Mouse (Mus musculus): ENCODE results near the gene Mical2. TPM values are rescaled to one million over a fixed set of nuclear protein-coding genes. Genes with fewer than 3 reads are reported as not detected.
A peak's percentile ranks its signal among the peaks of the same experiment; 100 is the strongest.

Mical2 gene
- polyA plus RNA-seq, 1 experiment from 2014 or later = 12.5 TPM

GRCm38 (mm10) chr7:112455566-112456110, 230.0 kb downstream of the Mical2 start:
- H3K4me1 ChIP-seq = peaks cover 42% of the 10 kb centered on the region
- 72% methylated on average over 5 of the region's 5 CpGs for WGBS
- H3K27me3 ChIP-seq (replicated peaks) = no peaks in the 10 kb centered on the region
- ATAC-seq (ENCODE audit: insufficient read depth, low FRiP score, low read depth) = no peak
- H3K36me3 ChIP-seq = no peaks in the 10 kb centered on the region
- H3K4me2 ChIP-seq = no peak overlapping the region
- H3K9ac ChIP-seq = no peak overlapping the region
- no peak overlapping the region for H3K4me3 ChIP-seq (replicated peaks)
- H3K9me3 ChIP-seq = no peaks in the 10 kb centered on the region
- H3K27ac ChIP-seq = peak overlapping the region; percentile 90; the same call in 1 of the 2 replicates

DNA sequence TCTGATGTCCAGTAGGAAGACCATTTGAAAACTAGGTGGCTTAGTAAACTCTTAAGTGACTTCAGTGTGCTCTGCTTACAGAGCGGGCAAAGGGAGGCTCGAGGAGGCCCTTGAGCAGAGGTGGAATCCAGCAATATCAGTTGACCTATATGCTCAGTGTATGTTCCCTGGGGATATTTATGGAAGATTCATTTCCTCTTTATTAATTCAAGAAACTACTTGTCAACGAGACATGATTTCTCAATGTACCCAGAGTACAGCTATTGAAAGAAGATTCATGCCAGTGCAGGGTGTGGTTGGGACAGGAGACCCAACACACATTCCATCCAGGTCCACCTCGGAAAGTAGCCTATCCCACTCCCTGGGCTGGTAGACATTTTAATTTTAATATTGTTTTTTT, 231.7 kb downstream of the Mical2 start:
- Histone ChIP-seq H3K27ac (no peak overlapping the region), H3K4me3 (replicated peaks) (no peak overlapping the region), H3K4me2 (no peak overlapping the region), H3K36me3 (no peaks in the 10 kb centered on the region), H3K9ac (no peak overlapping the region), H3K9me3 (no peaks in the 10 kb centered on the region), H3K27me3 (replicated peaks) (no peaks in the 10 kb centered on the region), H3K4me1 (peaks cover 44% of the 10 kb centered on the region)
- WGBS = 84% methylated on average over 4 of the region's 4 CpGs
- no peak for ATAC-seq (ENCODE audit: insufficient read depth, low FRiP score, low read depth)

DNA sequence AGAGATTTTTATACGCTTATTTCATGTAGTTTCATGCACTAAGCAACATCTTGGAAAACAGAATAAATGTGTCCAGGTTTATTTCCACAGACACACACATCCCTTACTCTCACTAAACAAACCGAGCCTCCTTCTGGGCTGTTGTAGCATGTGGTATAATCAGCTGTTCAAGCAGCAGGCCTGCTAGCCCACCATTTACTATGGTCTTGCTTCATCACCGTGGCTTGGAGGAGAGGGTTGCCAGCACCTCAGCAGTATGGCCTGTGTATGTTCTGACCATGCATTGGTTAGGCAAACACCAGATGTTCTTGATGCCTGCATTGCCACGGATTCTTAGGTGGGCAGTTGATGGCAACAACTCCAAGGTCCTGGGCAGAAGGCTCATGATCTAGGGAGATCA, 232.3 kb downstream of the Mical2 start:
- H3K4me3 ChIP-seq (replicated peaks) = no peak overlapping the region
- WGBS = 87% methylated on average over 4 of the region's 4 CpGs
- H3K4me1 ChIP-seq = peaks cover 47% of the 10 kb centered on the region
- peak overlapping the region; percentile 44; the same call in 1 of the 2 replicates for H3K27ac ChIP-seq
- H3K4me2 ChIP-seq = no peak overlapping the region
- H3K9me3 ChIP-seq = no peaks in the 10 kb centered on the region
- no peaks in the 10 kb centered on the region for H3K36me3 ChIP-seq
- no peaks in the 10 kb centered on the region for H3K27me3 ChIP-seq (replicated peaks)
- ATAC-seq (ENCODE audit: insufficient read depth, low FRiP score, low read depth) = no peak
- H3K9ac ChIP-seq = no peak overlapping the region

GRCm38 (mm10) chr7:112458440-112458839, 232.8 kb downstream of the Mical2 start:
- ATAC-seq (ENCODE audit: insufficient read depth, low FRiP score, low read depth) = no peak
- Histone ChIP-seq H3K27ac (peak overlapping the region; percentile 44), H3K9ac (no peak overlapping the region)

More at GRCm38 (mm10) chr7:112458440-112458839, 232.8 kb downstream of the Mical2 start:
- Histone ChIP-seq H3K4me3 (replicated peaks) (no peak overlapping the region), H3K4me2 (no peak overlapping the region), H3K9me3 (no peaks in the 10 kb centered on the region), H3K4me1 (peaks cover 47% of the 10 kb centered on the region), H3K36me3 (no peaks in the 10 kb centered on the region), H3K27me3 (replicated peaks) (no peaks in the 10 kb centered on the region)
- 68% methylated on average over 5 of the region's 5 CpGs for WGBS

Other genes starting within 250 kb of the Mical2 start
- 59.2 and 60.5 TPM in 2 replicates for gene Usp47, start 202.4 kb upstream of the Mical2 start, polyA plus RNA-seq (2015; fragmentation: Nextera tagmentation; extraction: Ambion mirVana)
- gene Dkk3, start 66.8 kb upstream of the Mical2 start, polyA plus RNA-seq (2015; fragmentation: Nextera tagmentation; extraction: Ambion mirVana) = 30.7 and 33.1 TPM in 2 replicates
- gene Parva, start 201.6 kb downstream of the Mical2 start, polyA plus RNA-seq (2015; fragmentation: Nextera tagmentation; extraction: Ambion mirVana) = 101 and 108 TPM in 2 replicates